Mouse (Mus musculus) thymus, adult 18-20 months (tissue): ENCODE results near the gene Pmepa1.
A peak's percentile ranks its signal among the peaks of the same experiment; 100 is the strongest.

Source experiments
- DNase-seq, 2 experiments: peaks; one replicate each; pipeline ENCODE4 v3.0.0; 2022; ENCODE audit warnings: mixed read lengths in 2 of 2

Gene Pmepa1

DNA sequence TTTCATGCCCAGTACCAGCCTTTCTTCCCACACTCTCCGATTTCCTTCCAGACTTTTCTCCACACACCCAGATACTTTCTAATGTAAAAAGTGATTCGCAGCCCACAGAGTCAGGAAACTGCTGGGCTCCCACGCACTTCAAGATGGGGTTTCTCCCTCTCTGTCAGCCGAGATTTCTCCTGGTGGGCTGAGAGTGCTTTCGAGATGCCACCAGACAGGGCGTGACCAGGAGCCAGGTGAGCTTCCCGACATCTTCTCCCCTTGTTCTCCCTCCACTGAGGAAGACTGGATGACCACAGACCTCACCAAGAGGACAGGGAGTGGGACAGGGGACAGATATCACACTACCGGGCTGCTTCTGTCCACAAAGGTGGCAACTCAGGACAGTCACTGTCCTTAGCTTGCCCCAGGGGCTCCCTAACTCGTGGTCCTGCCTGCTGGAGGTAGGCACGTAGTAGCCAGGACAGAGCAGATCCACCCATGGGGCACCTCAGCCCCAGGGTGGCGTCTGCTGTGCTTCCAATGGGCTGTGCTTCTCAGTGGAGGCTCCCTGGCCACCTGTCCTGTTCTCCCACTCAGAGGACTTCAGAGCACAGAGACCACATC, 91.8 kb downstream of the Pmepa1 start:
- peak in 1 of 2 experiments; percentile 3 for DNase-seq

GRCm38 (mm10) chr2:173183836-173184460, 92.4 kb downstream of the Pmepa1 start:
- DNase-seq = peak in 1 of 2 experiments; percentile 24

DNA sequence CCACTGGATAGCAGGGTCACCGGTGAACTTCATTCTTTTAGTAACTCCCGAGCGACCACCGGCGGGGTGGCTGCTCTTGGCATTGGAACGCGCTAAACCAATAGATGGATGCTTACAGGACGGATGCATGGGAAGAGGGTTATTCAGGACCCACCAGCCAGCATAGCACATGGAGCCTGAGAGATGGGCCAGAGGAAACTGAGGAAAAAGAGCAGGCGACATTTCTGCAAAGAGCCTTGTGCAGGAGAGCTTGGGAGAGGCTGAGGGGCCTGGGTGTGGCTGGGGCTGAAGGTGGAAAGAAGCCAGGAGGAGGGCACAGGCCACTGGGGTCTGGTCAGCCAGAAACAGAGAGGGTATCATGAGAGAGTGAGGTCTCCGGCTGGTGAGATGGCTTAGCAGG, 93.0 kb downstream of the Pmepa1 start:
- DNase-seq = peak in 1 of 2 experiments; percentile 1

- DNase-seq = no peak
Observed at GRCm38 (mm10) chr2:173182796-173183195, 93.5 kb downstream of the Pmepa1 start.

GRCm38 (mm10) chr2:173181901-173182300, 94.4 kb downstream of the Pmepa1 start:
- no peak for DNase-seq

DNA sequence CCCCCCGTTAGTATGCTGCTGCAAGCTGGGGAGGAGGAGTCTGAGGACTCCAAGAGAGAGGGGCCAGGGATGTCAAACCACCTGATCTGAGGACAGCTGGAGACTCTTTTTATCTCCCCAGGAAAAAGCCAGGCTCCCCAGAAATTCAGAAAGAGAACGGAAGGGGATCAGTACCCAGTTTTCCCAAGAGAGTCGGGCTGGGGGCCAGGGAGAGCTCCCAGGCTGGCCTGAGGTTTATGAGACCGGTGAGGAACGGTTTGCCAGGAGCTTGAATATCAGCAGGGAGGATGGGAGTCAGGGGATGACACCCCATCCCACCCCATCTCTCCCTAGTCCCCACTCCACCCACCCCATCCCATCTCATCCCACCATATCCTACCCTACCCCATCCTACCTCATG, 94.8 kb downstream of the Pmepa1 start:
- DNase-seq = no peak

DNA sequence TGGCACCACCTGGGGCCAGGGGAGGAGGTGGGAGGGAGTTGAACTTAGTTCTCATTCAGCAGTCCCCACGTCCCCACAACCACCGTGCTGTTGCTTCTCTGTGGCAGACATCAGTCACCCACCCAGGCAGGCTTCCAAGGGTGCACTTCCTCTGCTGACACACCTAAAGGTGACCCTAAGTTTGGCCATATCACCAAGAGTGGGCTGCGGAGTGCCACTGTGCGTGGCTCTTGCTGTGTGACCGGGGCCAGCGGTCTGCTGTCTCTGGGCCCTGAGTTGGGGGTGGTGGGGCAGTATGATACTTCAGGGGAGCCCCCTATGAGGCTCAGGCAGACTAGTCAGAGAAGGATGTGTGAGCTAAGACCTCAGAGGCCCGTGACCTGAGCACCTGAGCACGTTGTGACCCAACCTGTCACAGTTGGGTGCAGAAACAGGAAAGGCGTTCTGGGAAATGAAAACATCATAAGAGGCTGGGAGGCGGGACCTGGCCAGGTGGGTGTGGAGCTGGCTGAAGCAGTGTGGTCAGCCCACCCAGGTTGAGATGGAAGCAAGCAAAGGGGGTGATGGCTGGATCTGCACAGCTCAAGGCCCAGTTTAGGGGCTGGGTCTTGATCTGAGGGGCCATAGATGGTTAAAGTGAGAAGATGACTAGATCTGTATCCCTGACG, 95.5 kb downstream of the Pmepa1 start:
- no peak for DNase-seq

- DNase-seq = no peak
Observed at GRCm38 (mm10) chr2:173180026-173180425, 96.3 kb downstream of the Pmepa1 start.

DNA sequence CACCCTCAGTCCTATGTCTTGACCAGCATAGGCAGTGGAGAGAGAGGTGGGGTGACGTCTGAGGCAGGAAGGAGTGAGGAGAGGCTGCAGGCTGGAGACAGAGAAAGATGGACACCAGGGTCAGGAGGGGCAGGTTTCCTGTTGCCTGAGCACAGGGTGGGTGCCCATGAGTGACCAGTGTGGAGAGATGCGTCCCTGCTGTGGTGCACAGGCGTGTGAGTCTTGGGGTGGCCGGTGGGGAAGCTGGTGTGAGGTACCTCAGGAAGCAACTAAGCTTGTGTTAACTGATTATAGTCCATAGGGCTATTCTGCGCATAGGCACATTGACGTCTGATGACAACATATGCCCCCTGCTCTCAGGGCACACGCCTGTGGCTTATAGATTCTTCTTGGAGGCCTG, 97.3 kb downstream of the Pmepa1 start:
- peak in 1 of 2 experiments; percentile 1 for DNase-seq

DNA sequence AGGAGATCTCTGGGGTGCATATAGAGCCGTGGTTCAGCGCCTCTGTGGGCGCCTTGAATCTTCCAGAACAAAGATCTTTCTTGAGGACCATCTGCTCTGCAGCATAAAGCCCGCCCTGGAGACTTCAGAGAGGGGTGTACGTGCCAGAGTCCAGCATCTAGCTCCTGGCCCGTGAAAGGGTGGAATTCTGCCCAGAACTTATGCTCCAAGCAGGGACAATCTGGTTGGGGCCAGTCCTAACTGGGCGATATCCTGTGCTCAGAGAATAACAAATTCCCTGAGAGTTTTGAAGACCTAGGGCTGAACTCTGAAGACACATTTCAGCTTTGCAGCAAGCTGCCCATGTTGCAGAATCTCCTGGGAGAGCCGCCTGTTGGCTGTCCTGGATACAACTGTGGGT, 98.4 kb downstream of the Pmepa1 start:
- no peak for DNase-seq

DNA sequence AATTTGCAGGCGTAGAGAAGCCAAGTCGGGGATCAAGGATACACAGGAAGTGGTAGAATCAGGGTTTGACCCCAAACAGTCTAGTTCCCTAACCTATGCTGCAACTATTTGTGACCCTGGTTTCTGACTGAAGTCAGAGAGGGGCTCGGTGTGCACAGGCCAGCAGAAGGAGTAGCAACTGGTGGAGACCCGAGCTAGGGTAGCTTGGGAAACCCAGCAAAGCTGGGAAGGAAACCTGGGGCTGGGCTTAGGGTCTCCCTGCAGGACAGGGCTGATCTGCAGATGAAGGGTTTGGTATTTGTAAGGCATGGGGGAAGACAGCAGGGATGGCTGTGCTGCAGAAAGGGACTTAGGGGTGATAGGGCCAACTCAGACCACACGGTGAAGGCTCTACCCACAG, 98.9 kb downstream of the Pmepa1 start:
- peak in 1 of 2 experiments; percentile 2 for DNase-seq

- DNase-seq = peak in 1 of 2 experiments; percentile 3
Observed at GRCm38 (mm10) chr2:173175703-173176102, 100.6 kb downstream of the Pmepa1 start.

DNA sequence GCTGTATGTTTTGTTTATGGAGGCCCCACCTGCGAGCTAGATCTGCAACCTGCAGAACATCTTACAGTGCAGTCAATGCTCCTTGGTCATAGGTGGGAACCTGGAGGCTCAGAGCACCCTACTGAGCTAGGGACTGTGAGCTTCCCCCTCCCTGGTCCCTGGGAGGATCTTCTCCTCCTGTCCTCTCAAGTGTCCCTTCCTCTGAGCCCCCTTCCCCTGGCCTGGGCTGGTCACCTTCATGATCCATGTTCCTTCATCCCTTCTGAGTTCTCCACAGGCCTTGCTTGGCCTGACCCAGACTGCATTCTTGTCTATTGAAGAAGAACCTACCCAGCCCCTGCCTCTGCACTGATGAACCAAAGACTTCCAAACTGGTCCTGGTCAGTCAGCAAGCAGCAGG, 101.8 kb downstream of the Pmepa1 start:
- DNase-seq = no peak
